Mouse (Mus musculus) CD4-positive, CD25-positive, alpha-beta regulatory T cell, adult 2 months (primary cell): Measurements from ENCODE around the gene Ganc.

Experiments used
- DNase-seq: peaks from one replicate; pipeline ENCODE4 v3.0.0-alpha.2; 2012; ENCODE audit warnings: low read depth, low spot score

The Ganc gene

DNA sequence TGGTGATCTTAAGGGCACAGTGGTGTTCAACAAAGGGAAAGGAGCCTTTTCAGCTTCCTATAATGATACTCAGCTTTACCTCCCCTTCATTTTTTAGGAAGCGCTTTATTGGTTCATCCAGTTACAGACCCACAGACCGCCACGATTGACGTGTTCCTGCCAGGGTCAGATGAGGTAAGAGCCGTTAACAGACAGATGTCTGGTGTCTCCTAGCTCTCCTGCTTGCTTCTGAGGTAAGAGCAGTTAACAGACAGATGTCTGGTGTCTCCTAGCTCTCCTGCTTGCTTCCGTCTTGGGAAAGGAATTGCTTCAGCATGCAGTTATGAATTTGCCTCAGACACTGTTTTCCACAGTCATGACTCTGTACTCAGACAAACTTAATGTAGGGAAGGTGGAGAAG is 47.0 kb downstream of the Ganc start:
- no peak for DNase-seq

- DNase-seq, result no peak
Measured at GRCm38 (mm10) chr2:120452600-120452999, 48.9 kb downstream of the Ganc start.

DNA sequence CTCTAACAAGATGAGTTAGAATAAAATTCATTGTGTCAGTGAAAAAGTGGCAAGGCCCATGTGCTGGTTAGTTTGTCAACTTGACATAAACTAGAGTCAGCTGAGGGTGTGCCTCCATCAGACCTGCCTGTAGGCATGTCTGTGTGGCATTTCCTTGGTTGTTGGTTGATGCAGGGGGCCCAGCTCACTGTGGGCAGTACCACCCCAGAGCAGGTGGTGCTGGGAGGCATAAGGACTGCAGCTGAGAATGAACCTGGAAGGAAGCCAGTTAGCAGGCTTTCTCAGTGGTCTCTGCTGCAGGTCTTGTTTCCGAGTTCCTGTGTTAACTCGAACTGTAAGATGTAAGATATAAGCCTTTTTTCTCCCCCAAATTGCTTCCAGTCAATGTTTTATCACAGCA is 51.3 kb downstream of the Ganc start:
- no peak for DNase-seq

DNA sequence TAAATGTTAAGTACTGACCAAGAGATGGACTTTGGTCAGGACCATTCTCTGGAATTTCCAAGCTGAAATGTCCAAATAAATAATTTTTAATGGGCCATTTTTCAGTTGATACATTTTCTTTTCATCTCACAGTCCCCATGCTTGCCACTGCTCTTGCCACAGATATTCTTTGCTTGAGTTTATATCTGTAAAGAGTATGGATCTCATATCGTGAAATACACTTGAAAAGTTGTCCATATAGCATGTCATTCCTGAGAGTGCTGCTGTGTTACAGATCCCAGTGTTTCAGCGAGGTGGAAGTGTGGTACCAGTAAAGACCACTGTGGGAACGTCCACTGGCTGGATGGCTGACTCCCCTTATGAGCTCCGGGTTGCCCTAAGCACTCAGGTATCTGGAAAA is 52.0 kb downstream of the Ganc start, which contains the start of gene Capn3:
Gene Capn3 (plus strand): TSS at position 301 of the 400 bp plus-strand sequence.
- DNase-seq, result no peak

DNA sequence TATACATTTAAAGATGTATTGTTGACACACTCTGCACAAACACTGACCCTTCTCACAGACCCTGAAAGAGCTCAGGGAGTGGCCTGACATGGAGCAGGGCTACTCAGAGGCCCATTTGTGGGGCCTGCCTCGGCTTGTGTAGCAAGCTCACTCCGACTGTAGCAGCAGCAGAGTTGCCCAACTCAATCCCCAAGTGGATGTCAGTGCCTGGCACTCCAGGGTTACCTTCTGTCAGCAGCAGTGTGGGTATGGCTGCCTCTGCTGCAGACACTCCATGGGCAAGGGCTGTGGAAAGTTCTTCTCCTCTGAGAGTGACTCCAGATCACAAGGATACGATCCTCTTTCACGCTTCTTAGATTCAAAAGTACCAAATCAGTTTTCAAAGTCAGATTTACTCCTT is 56.5 kb downstream of the Ganc start:
- no peak for DNase-seq

DNA sequence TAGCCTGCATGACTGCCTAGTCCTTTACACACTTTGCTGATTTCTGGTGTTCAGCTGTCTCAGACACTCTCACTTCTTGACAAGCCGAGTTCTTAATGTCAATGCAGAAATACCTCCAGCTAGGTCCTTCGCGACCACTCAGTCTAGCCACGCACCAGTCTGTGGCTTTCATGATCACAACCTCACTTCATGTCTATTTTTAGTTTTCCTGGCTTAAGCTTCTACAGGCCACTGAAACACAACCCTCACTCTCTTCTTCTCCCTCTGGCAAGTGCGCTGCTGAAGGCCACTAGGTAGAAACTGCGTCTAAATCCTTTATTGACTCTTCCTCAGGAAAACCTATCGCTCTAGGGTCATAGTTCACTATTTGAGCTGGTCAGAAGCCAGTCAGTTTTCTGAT is 59.6 kb downstream of the Ganc start:
- no peak for DNase-seq

DNA sequence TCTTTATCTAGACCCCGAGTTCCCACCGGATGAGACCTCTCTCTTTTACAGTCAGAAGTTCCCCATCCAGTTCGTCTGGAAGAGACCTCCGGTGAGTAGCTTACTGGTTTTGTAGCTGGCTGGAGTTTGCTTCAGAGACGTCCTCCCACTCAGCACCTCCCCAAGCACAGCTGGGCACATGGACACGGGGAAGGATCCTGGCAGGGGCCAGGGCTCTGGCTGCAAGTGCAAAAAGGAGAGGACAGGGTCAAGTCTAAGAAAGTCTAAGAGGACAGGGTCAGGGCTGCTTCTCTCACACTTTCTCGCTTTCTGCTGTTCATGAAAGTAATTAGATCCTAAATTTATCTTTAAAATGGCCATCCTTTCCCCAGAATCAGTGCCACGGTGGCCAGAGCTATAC is 60.4 kb downstream of the Ganc start:
- DNase-seq, result no peak

DNA sequence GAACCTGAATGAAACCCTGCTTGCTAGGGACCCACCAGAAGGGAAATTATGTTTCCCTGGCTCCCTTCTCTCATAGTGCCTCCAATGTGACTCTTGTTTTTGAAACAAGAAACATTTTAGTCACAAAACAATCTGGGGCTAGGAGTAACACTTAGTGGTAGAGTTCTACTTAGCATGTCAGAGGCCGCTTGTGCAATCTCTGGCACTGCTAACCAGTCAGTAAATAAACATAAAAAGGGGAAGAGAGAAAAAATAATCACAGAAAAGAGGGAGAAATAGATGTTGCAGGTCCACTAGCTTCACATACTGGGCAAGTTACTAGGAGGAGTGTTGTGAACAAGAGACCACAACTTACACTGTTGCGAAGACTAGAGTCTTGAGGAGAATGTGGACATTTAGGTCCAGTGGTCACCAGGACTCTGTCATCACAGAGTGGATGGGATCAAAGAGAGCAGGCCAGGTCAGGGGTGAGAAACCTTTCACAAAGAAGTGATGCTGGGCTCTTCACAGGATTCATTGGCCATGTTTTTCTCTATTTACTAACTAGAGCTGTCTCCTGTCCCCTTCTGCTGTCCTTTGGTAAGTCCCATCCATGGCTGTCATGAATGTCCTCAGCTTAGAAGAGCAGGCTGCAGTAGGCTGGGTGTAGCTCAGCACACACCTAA is 61.2 kb downstream of the Ganc start:
- DNase-seq, result no peak

- DNase-seq, result no peak
Measured at GRCm38 (mm10) chr2:120465397-120465785, 61.7 kb downstream of the Ganc start.

DNA sequence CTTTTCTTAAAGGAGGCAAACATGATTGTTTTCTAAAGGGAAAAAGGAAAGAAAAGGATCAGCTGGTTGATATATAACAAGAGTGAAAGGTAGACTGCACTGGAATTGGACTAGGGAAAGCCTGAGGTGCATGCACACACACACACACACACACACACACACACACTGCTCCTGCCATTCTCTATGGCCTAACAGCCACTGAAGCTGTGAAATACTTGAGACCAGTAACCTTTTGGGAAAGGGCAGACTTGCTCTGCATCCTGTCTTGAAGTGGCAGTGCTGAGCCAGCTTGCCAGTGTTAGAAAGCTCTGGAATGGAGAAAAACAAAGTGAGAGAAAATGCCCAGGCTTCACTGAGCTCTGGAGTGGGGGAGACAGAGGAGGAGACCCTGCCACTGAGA is 64.3 kb downstream of the Ganc start:
- DNase-seq, result no peak

DNA sequence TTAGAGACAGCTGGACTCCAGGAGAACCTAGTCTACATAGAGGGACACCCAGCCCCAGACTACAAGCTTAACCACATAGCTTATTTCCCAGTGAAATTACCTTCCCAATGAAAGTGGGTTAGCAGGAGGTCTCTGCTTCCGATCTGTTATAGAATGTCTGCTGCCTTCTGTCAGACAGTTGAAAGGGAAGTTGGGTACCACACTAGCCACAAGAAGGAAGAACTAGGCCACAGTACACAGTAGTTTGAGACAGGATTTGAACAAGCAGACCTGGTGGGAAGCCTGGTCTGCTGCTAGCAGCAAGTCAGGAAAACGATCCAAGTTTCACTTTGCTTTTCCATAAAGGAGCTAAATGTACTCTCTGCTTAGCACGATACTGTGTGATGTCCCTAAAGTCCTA is 65.5 kb downstream of the Ganc start:
- DNase-seq, result no peak

- no peak for DNase-seq
Measured at GRCm38 (mm10) chr2:120469715-120470114, 66.0 kb downstream of the Ganc start.

DNA sequence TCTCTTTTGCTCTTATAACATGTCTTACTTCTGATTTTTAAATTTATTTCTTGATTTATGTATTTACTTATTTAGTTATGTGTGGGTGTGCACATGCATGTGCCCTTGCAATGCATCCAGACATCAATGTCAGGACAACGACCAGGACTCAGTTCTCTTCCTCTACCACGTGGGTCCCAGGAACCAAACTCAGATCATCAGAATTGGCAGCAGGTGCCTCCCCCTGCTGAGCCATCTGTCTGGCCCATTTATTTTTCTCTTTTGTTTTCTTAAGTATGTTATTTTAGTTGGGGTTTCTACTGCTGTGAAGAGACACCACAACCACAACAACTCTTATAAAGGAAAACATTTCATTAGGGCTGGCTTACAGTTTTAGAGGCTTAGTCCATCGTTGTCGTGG is 67.2 kb downstream of the Ganc start:
- DNase-seq, result no peak

DNA sequence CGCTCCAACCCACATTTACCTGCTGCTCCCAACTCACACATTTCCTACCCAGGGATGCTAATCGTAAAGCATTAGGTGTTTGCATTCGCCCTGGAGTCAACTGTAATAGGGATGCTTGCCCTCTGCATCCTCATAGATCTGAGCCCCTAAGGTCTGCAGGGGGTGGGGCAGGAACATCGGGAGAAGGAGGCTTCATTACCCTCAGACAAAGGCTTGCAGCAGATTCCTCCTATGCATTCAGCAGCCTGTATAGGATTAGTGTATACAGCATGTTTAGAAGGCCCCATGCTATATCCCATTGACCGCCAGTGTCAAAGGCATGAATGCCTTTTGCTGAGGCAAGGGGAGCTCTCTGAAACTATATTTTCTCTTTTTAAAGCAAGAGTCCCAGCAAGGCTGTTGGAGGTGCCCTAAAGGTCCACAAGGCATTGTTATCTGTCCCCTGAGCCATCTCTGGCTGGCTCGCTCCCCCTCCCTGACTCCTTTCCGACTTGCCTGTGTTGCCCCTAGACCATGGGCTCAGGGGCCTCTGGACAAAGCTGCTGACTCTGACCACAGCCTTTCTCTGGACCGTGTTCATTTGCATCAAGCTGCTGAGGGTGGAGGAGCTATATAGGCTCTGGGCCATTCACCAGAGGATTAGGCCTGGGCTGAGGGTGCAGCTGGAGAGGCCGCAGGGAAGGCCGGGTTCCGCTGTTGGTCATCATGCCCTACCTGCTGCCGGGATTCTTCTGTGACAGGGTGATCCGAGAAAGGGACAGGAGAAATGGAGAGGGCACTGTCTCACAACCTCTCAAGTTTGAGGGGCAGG is 72.8 kb downstream of the Ganc start:
- DNase-seq, result no peak

- peak; percentile 87 for DNase-seq
Measured at GRCm38 (mm10) chr2:120478600-120478999, 74.9 kb downstream of the Ganc start.

GRCm38 (mm10) chr2:120481921-120482320 is 78.2 kb downstream of the Ganc start:
- DNase-seq, result peak; percentile 52

DNA sequence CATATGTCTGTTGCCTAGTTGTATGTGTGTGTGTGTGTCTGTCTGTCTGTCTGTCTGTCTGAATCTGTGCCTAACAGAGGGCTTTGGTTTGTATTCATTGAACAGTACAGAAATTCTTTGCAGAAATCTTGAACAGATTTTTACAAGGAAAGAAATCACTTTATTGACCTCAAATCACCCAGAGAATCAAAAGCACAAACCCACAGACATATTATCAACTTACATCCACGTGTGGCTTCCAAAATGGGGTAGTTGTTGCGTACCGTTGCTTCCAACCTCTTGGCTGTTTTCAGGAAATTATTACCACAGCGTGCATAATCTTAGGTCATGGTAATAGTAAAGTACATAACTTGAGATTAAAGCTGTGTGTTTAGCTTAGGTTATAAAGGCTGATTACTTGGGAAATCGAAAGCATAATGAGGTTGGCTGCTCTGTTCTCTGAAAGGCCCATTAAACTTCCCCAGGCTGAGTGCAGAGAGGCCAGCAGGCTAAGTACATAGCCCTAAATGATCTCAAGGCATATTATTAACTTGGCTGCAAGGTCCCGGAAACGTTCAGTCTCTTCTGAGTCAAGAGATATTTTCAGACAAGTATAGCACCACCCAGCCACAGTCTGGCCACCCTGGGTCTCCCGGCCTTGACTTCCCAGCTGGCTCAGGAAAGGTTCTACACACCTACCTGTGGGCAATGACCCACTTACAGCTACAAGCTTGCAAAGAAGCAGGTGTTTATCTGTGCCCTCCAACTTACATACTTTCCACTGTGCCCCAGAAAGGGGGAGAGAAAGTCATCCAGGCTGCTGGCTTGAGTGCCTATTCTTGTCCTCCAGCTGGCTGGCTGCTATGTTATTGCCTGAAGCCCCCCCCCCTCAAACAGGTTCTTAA is 79.1 kb downstream of the Ganc start:
- peak; percentile 46 for DNase-seq

GRCm38 (mm10) chr2:120484241-120484640 is 80.5 kb downstream of the Ganc start:
- DNase-seq, result peak; percentile 31

DNA sequence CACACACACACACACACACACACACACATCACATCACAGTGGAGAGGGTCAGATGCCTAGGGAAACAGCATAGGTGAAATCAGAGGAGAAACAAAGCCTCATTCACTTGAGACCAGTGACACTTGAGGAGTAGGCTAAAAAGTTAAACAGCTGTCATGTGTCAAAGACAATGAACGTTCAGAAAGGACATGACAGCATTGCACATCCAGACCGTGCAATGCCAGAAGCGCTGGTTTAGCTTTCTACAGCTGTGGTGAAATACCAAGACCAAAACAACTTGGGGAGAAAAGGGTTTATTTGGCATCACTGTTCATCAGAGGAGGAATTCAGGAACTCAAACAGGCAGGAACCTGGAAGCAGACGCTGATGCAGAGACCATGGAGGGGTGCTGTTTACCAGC is 89.6 kb downstream of the Ganc start:
- no peak for DNase-seq

DNA sequence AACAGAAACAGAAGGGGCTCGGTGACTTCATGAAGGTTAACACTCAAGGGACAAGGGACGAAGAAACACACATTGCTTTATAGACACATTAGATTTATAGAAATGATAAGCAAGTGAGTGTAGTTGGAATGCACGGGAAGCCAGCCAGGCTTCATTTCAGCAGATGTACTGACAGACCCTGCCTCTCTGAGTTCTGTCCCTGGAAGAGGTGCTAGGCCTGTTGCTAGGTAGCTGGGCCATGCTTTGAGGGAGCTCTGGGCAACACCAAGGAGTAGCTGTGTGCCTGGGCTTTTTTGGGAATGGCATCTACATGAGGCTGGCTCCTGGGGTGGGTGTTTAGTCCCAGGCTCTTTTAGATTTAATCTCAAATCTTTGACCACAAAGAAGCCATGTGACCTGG is 92.8 kb downstream of the Ganc start:
- DNase-seq, result no peak

DNA sequence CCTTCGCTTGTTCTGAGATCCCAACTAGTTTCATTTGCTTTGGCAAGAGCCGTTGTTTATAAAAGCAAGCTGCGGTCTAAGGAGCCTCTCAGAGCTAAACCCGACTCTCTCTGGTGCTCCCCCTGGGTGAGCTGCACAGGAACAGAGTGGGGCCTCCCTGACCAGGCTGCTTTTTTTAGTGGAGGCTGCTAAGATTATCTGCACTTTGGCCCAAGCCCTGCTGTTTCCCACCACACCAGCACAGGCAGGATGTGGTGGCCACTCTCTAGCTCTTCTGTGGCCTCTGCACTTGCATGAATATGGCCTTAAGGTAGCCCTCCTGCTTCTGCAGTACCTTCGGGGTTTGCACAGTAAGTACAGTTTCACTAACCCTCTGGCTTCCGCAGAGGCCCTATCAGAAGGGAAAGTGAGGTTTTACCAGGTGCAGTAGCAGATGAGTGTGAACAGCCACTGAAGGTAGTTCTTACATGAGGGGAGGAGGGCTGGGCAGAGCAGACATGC is 96.3 kb downstream of the Ganc start:
- peak; percentile 74 for DNase-seq
